ENCODE assay signal across 8 mouse cellular contexts in genomic region chr11:103101481-103101865, GRCm38 (mm10). TPM values are rescaled to one million over a fixed set of nuclear protein-coding genes. Genes with fewer than 3 reads are reported as not detected.
DNase-seq lines count a peak whose midpoint lies in the region; ATAC-seq and TF ChIP-seq lines count a peak whose summit lies in the region.

TSS of gene Plcd3 (minus strand) at chr11:103101658.
TSS of gene Acbd4 (plus strand) at chr11:103101682.

- under 1% methylated on average over 34 of the region's 34 CpGs for WGBS in forebrain, embryonic 13.5 days
- under 1% methylated on average over 33 of the region's 34 CpGs for WGBS in heart, postnatal 0 days
- WGBS in neural tube, embryonic 14.5 days: under 1% methylated on average over 34 of the region's 34 CpGs

- no peak for TF ChIP-seq CTCF in G1E (IDR thresholded peaks at IDR 0.05; ENCODE audit: low read depth, low read length)
- TF ChIP-seq CTCF in heart, postnatal 0 days (IDR thresholded peaks at IDR 0.05; ENCODE audit: low read depth): no peak; the same call in 1 of the 2 replicates

- TF ChIP-seq EP300 in heart, postnatal 0 days (IDR thresholded peaks at IDR 0.05; ENCODE audit: low read depth): no peak

- no peak within 1 kb of the TSS for H3K27ac ChIP-seq in forebrain, embryonic 13.5 days
- H3K27ac ChIP-seq in heart, postnatal 0 days (ENCODE audit: low read depth): peak within 1 kb of the TSS; percentile 61
- no peak within 1 kb of the TSS for H3K27ac ChIP-seq in neural tube, embryonic 14.5 days (ENCODE audit: low read depth, low read length)

- H3K9ac ChIP-seq in forebrain, embryonic 13.5 days: peak within 1 kb of the TSS; percentile 51
- H3K9ac ChIP-seq in heart, postnatal 0 days (replicated peaks; ENCODE audit: low read depth, low read length): peak within 1 kb of the TSS; percentile 71
- peak within 1 kb of the TSS; percentile 41 for H3K9ac ChIP-seq in neural tube, embryonic 14.5 days (replicated peaks; ENCODE audit: low read depth, low read length)

- H3K4me1 ChIP-seq in G1E (ENCODE audit: insufficient read depth, low read depth, low read length): peaks cover 45% of the 10 kb centered on the region
- H3K4me1 ChIP-seq in forebrain, embryonic 13.5 days: peaks cover 33% of the 10 kb centered on the region
- peaks cover 39% of the 10 kb centered on the region for H3K4me1 ChIP-seq in heart, postnatal 0 days (ENCODE audit: control insufficient read depth, insufficient read depth)
- H3K4me1 ChIP-seq in neural tube, embryonic 14.5 days (ENCODE audit: control insufficient read depth, insufficient read depth, low read length): peaks cover 12% of the 10 kb centered on the region; the same call in 1 of the 2 replicates

- H3K4me2 ChIP-seq in forebrain, embryonic 13.5 days: peak within 1 kb of the TSS; percentile 78
- H3K4me2 ChIP-seq in heart, postnatal 0 days (ENCODE audit: low read depth, low read length): peak within 1 kb of the TSS; percentile 82
- H3K4me2 ChIP-seq in neural tube, embryonic 14.5 days (ENCODE audit: low read depth, low read length): peak within 1 kb of the TSS; percentile 57

- ATAC-seq in G1E (ENCODE audit: extremely low read depth, insufficient number of reproducible peaks, low FRiP score, poor library complexity, severe bottlenecking): no peak
- ATAC-seq in forebrain, embryonic 13.5 days: peak; percentile 13; the same call in 1 of the 2 replicates
- ATAC-seq in heart, postnatal 0 days (ENCODE audit: insufficient read depth, low read depth): peak; percentile 12; the same call in 1 of the 2 replicates
- ATAC-seq in neural tube, embryonic 14.5 days (ENCODE audit: low read depth): peak; percentile 29; the same call in 1 of the 2 replicates

- H3K9me3 ChIP-seq in G1E (replicated peaks): peaks cover 5% of the 10 kb centered on the region; the same call in 1 of the 2 replicates
- no peaks in the 10 kb centered on the region for H3K9me3 ChIP-seq in forebrain, embryonic 13.5 days (replicated peaks)
- H3K9me3 ChIP-seq in heart, postnatal 0 days (replicated peaks; ENCODE audit: control insufficient read depth, low read length): no peaks in the 10 kb centered on the region
- H3K9me3 ChIP-seq in neural tube, embryonic 14.5 days (ENCODE audit: control insufficient read depth, low read length): no peaks in the 10 kb centered on the region

- peaks cover 56% of the 10 kb centered on the region for H3K27me3 ChIP-seq in G1E (ENCODE audit: insufficient read depth, low read length)
- H3K27me3 ChIP-seq in forebrain, embryonic 13.5 days: peaks cover 56% of the 10 kb centered on the region
- no peaks in the 10 kb centered on the region for H3K27me3 ChIP-seq in heart, postnatal 0 days (ENCODE audit: control insufficient read depth, insufficient read depth, low read length)
- H3K27me3 ChIP-seq in neural tube, embryonic 14.5 days (ENCODE audit: control insufficient read depth, insufficient read depth, low read length): peaks cover 17% of the 10 kb centered on the region; the same call in 1 of the 2 replicates

- DNase-seq in G1E (ENCODE audit: low spot score): no peak
- peak; percentile 40 for DNase-seq in c-Kit-positive CD71-negative TER-119-negative erythroid progenitor cells, embryonic 14.5 days (ENCODE audit: low read depth)
- peak; percentile 75 for DNase-seq in heart, postnatal 0 days (ENCODE audit: low spot score)
- peak; percentile 92 to 93 for DNase-seq in kidney, postnatal 36 days
- peak; percentile 91 for DNase-seq in lung, adult 18-20 months
- peak; percentile 83 for DNase-seq in testis, postnatal 14 days (ENCODE audit: low spot score)

- peak within 1 kb of the TSS; percentile 75; the same call in 1 of the 2 replicates for H3K4me3 ChIP-seq in G1E (ENCODE audit: low read depth, low read length)
- peak within 1 kb of the TSS; percentile 46 for H3K4me3 ChIP-seq in forebrain, embryonic 13.5 days
- peak within 1 kb of the TSS; percentile 74 for H3K4me3 ChIP-seq in heart, postnatal 0 days (ENCODE audit: low read depth, low read length)
- H3K4me3 ChIP-seq in neural tube, embryonic 14.5 days (ENCODE audit: low read depth, low read length): peak within 1 kb of the TSS; percentile 33

- peaks cover 17% of the 10 kb centered on the region for H3K36me3 ChIP-seq in G1E (replicated peaks)
- no peaks in the 10 kb centered on the region for H3K36me3 ChIP-seq in forebrain, embryonic 13.5 days (ENCODE audit: poor library complexity, severe bottlenecking)
- H3K36me3 ChIP-seq in heart, postnatal 0 days (replicated peaks; ENCODE audit: control insufficient read depth, insufficient read depth, low read length): no peaks in the 10 kb centered on the region; the same call in 1 of the 2 replicates
- H3K36me3 ChIP-seq in neural tube, embryonic 14.5 days (ENCODE audit: control insufficient read depth, insufficient read depth, low read length): no peaks in the 10 kb centered on the region

RNA-seq across cellular contexts. Expression of gene Plcd3, which starts in this region (rescaled TPM):
- total RNA-seq in G1E (2014; fragmentation: Nextera tagmentation): not detected in 2 replicates
- total RNA-seq in G1E (2017): 0.06 and 0.11 TPM in 2 replicates
- not detected in 2 replicates for polyA plus RNA-seq in G1E (2012)
- 0.92 and 1.2 TPM in 2 replicates for polyA plus RNA-seq in forebrain, embryonic 13.5 days (2015; fragmentation: Nextera tagmentation; extraction: Ambion mirVana)
- total RNA-seq in heart, postnatal 0 days (2014; rRNA removed; ENCODE audit: low replicate concordance): 27.0 and 38.9 TPM in 2 replicates
- 14.5 and 16.3 TPM in 2 replicates for polyA plus RNA-seq in heart, postnatal 0 days (2015; fragmentation: Nextera tagmentation; extraction: Ambion mirVana)
- 1.3 and 1.4 TPM in 2 replicates for polyA plus RNA-seq in neural tube, embryonic 14.5 days (2014; fragmentation: Nextera tagmentation; extraction: Ambion mirVana)

RNA-seq across cellular contexts. Expression of gene Acbd4, which starts in this region (rescaled TPM):
- total RNA-seq in G1E (2014; fragmentation: Nextera tagmentation): 16.9 and 32.7 TPM in 2 replicates
- 11.9 and 19.2 TPM in 2 replicates for total RNA-seq in G1E (2017)
- polyA plus RNA-seq in G1E (2012): 22.1 and 23.2 TPM in 2 replicates
- polyA plus RNA-seq in forebrain, embryonic 13.5 days (2015; fragmentation: Nextera tagmentation; extraction: Ambion mirVana): 8.1 TPM in 2 replicates
- total RNA-seq in heart, postnatal 0 days (2014; rRNA removed; ENCODE audit: low replicate concordance): 16.3 and 20.0 TPM in 2 replicates
- polyA plus RNA-seq in heart, postnatal 0 days (2015; fragmentation: Nextera tagmentation; extraction: Ambion mirVana): 21.6 and 22.2 TPM in 2 replicates
- 8.1 and 8.2 TPM in 2 replicates for polyA plus RNA-seq in neural tube, embryonic 14.5 days (2014; fragmentation: Nextera tagmentation; extraction: Ambion mirVana)

Comparison
In these comparisons a context has a peak if more than half of its experiments do, and no peak if none do; other contexts are left out.
1. RNA of gene Plcd3 (total RNA-seq): 27.0 to 38.9 TPM in heart, postnatal 0 days; 0.06 to 0.11 TPM in G1E; every median in the first group is over 10 times any median in the second.
2. Peak in every context shown above with its lines, with median percentiles within 50 percentile points of each other: H3K4me3 ChIP-seq, H3K4me2 ChIP-seq and H3K9ac ChIP-seq.